Mouse (Mus musculus) heart, embryonic 15.5 days (tissue): ENCODE measurements around the gene Hap1. TPM values are rescaled to one million over a fixed set of nuclear protein-coding genes. Genes with fewer than 3 reads are reported as not detected.

Experiments used
- ATAC-seq: fragments of 200-750 bp; cut with Nextera tagmentation; replicated peaks from 2 replicates; pipeline ENCODE4 v1.8.0; 2017; ENCODE audit warnings: low read depth, moderate TSS enrichment; ENCODE audit not compliant: insufficient number of reproducible peaks, insufficient read depth, low FRiP score
- H3K27ac ChIP-seq: fragments of 300-500 bp; sonication (generic); 2 replicates; pipeline ENCODE4 v1.5.1; 2015; ENCODE audit warnings: mild to moderate bottlenecking, inconsistent platforms
- H3K27me3 ChIP-seq: fragments of 300-500 bp; sonication (generic); 2 replicates; pipeline ENCODE4 v1.6.1; 2015; ENCODE audit warnings: inconsistent platforms
- H3K36me3 ChIP-seq: fragments of 300-500 bp; sonication (generic); 2 replicates; pipeline ENCODE4 v1.6.1; 2015; ENCODE audit warnings: mild to moderate bottlenecking, inconsistent platforms
- H3K4me1 ChIP-seq: fragments of 300-500 bp; sonication (generic); replicated peaks from 2 replicates; pipeline ENCODE4 v1.6.1; 2015; ENCODE audit warnings: inconsistent platforms
- H3K4me2 ChIP-seq: fragments of 300-500 bp; sonication (generic); 2 replicates; pipeline ENCODE4 v1.6.1; 2015; ENCODE audit warnings: inconsistent platforms, mild to moderate bottlenecking, moderate library complexity
- H3K4me3 ChIP-seq: fragments of 300-500 bp; sonication (generic); 2 replicates; pipeline ENCODE4 v1.5.1; 2015; ENCODE audit warnings: mild to moderate bottlenecking, inconsistent platforms
- H3K9ac ChIP-seq: fragments of 300-500 bp; sonication (generic); 2 replicates; pipeline ENCODE4 v1.6.1; 2015; ENCODE audit warnings: mild to moderate bottlenecking, inconsistent platforms
- H3K9me3 ChIP-seq: fragments of 300-500 bp; sonication (generic); replicated peaks from 2 replicates; pipeline ENCODE4 v1.6.1; 2016; ENCODE audit warnings: inconsistent platforms
- WGBS: fragments of 180-500 bp; shearing (Covaris S2); methylation state at CpG from one replicate; pipeline ENCODE4 v1.1.7; 2015; ENCODE audit warnings: mixed read lengths; 5-methylcytosine and 5-hydroxymethylcytosine counted together
- polyA plus RNA-seq: library from polyadenylated mRNA; unstranded; fragments of >200 nt; fragmentation: Nextera tagmentation; extraction: Ambion mirVana; gene quantifications from 2 replicates; pipeline ENCODE4 v1.2.1, GENCODE M21; 2015

The Hap1 gene
- polyA plus RNA-seq, 1 experiment from 2014 or later: 5.3 TPM

- Histone ChIP-seq H3K9ac (peak overlapping the region; percentile 86), H3K9me3 (no peaks in the 10 kb centered on the region), H3K4me1 (peaks cover 76% of the 10 kb centered on the region), H3K27ac (peak overlapping the region; percentile 87), H3K36me3 (no peaks in the 10 kb centered on the region), H3K4me3 (peak overlapping the region; percentile 73), H3K27me3 (no peaks in the 10 kb centered on the region), H3K4me2 (peak overlapping the region; percentile 81)
- peak; percentile 26 for ATAC-seq
- WGBS: 1% methylated on average over 42 of the region's 42 CpGs
Measured at GRCm38 (mm10) chr11:100396886-100397599, 41.1 kb upstream of the Hap1 start.

GRCm38 (mm10) chr11:100395861-100396631 is 40.1 kb upstream of the Hap1 start:
- WGBS: 8% methylated on average over 17 of the region's 17 CpGs
- H3K4me1 ChIP-seq: peaks cover 76% of the 10 kb centered on the region

DNA sequence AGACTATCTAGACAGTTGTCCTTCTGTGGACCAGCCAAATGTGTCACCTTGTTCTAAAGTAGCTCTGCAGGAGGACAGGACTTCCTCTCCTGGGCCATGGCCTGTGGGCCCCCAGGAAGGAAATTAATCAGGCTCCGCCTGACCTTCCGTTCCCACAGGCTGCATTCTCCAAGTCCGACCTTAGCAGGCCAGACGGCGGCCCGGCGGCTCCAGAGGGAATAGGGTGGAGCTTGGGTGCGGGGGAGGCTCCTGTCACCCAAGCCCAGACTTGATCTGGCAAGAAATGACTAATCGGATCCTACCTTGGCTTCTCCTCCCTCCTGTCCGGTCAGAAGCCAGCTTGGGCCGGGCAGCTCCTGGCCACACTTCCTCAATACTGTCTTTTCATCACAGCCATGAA is 39.3 kb upstream of the Hap1 start:
- peaks cover 76% of the 10 kb centered on the region for H3K4me1 ChIP-seq
- no peaks in the 10 kb centered on the region for H3K9me3 ChIP-seq
- peak overlapping the region; percentile 87 for H3K27ac ChIP-seq
- no peak for ATAC-seq
- H3K4me2 ChIP-seq: peak overlapping the region; percentile 81
- peak overlapping the region; percentile 86 for H3K9ac ChIP-seq
- H3K36me3 ChIP-seq: no peaks in the 10 kb centered on the region
- 10% methylated on average over 11 of the region's 11 CpGs for WGBS
- H3K27me3 ChIP-seq: no peaks in the 10 kb centered on the region
- H3K4me3 ChIP-seq: peak overlapping the region; percentile 73

More at GRCm38 (mm10) chr11:100395861-100396631, 40.1 kb upstream of the Hap1 start:
- no peaks in the 10 kb centered on the region for H3K36me3 ChIP-seq
- no peaks in the 10 kb centered on the region for H3K9me3 ChIP-seq
- no peak; the same call in 1 of the 2 replicates for ATAC-seq
- peak overlapping the region; percentile 87 for H3K27ac ChIP-seq
- H3K27me3 ChIP-seq: no peaks in the 10 kb centered on the region
- H3K4me2 ChIP-seq: peak overlapping the region; percentile 81
- peak overlapping the region; percentile 73 for H3K4me3 ChIP-seq
- H3K9ac ChIP-seq: peak overlapping the region; percentile 86

DNA sequence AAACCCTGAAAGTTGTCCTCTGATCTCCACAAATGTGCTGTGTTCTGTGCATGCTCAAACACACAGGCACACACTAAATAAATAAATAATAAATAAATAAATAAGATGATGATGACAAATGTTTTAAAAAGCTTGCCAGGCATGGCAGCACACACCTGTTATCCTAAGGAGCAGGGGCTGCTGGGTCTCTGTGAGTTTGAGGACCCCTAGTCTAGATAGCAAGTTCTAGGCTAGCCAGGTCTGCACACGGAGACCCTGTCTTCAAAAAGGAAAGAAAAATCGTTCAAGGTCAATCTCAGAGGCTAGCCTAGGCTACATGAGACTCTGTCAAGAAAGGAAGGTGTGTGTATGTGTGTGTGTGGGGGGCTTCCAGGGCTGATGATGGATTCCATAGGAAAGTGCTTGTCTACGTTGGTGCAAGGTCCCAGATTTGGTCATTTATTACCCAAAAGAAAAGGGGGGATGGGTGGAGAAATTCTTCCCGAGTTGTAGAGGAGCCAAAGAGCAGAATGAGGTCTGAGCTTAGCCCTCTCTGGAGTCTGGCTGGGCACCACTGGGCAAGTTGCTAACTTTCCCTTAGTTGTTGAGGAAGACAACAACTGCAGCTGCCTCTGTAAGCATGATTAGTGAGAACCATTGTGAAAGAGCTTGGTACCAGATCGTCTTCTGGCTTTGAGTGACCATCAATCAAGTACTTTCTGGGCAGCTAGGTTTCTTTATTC is 38.6 kb upstream of the Hap1 start:
- Histone ChIP-seq H3K27ac (peak overlapping the region; percentile 87), H3K9me3 (no peaks in the 10 kb centered on the region), H3K4me1 (peaks cover 76% of the 10 kb centered on the region), H3K4me2 (peak overlapping the region; percentile 81), H3K36me3 (no peaks in the 10 kb centered on the region), H3K27me3 (no peaks in the 10 kb centered on the region), H3K9ac (peak overlapping the region; percentile 86), H3K4me3 (peak overlapping the region; percentile 73)
- 53% methylated on average over 5 of the region's 5 CpGs for WGBS
- no peak for ATAC-seq

GRCm38 (mm10) chr11:100393733-100394132 is 37.8 kb upstream of the Hap1 start:
- no peak for ATAC-seq
- H3K9me3 ChIP-seq: no peaks in the 10 kb centered on the region
- no peaks in the 10 kb centered on the region for H3K36me3 ChIP-seq
- peak overlapping the region; percentile 6; the same call in 1 of the 2 replicates for H3K4me3 ChIP-seq
- WGBS: 46% methylated on average over 7 of the region's 7 CpGs
- peaks cover 81% of the 10 kb centered on the region for H3K4me1 ChIP-seq
- no peaks in the 10 kb centered on the region for H3K27me3 ChIP-seq
- no peak overlapping the region for H3K27ac ChIP-seq
- H3K9ac ChIP-seq: no peak overlapping the region
- peak overlapping the region; percentile 19 for H3K4me2 ChIP-seq

DNA sequence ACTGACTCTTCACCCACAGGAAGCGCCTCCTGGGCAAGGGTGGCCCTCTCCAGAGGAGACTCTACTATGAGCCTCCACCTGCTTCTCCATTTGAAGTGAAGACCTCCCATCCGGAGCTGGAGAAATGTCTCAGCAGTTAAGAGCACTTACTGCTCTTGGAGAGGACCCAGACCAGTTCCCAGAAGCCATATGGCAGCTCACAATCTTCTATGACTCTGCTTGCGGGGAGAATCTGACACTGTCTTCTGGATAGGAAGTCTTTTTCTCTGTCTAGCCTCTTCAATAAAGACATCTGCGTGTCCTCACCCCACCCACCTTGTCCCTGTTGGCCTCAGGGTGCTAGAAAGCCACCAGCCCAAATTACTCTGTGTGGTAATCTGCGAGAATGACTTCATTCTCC is 37.0 kb upstream of the Hap1 start:
- no peaks in the 10 kb centered on the region for H3K9me3 ChIP-seq
- H3K4me3 ChIP-seq: no peak overlapping the region
- peaks cover 86% of the 10 kb centered on the region for H3K4me1 ChIP-seq
- H3K27me3 ChIP-seq: no peaks in the 10 kb centered on the region
- H3K9ac ChIP-seq: no peak overlapping the region
- 73% methylated on average over 5 of the region's 5 CpGs for WGBS
- no peak for ATAC-seq
- H3K36me3 ChIP-seq: no peaks in the 10 kb centered on the region
- H3K4me2 ChIP-seq: 0 out of 2 replicates have a peak overlapping the region, but pooled peaks have one; percentile 19
- H3K27ac ChIP-seq: peak overlapping the region; percentile 32; the same call in 1 of the 2 replicates

- 93% methylated on average over 7 of the region's 7 CpGs for WGBS
- Histone ChIP-seq H3K9ac (no peak overlapping the region), H3K27ac (peak overlapping the region; percentile 88), H3K36me3 (no peaks in the 10 kb centered on the region), H3K4me2 (no peak overlapping the region), H3K4me1 (peaks cover 96% of the 10 kb centered on the region), H3K4me3 (no peak overlapping the region), H3K27me3 (no peaks in the 10 kb centered on the region), H3K9me3 (no peaks in the 10 kb centered on the region)
- no peak for ATAC-seq
Measured at GRCm38 (mm10) chr11:100391884-100392345, 36.0 kb upstream of the Hap1 start.

DNA sequence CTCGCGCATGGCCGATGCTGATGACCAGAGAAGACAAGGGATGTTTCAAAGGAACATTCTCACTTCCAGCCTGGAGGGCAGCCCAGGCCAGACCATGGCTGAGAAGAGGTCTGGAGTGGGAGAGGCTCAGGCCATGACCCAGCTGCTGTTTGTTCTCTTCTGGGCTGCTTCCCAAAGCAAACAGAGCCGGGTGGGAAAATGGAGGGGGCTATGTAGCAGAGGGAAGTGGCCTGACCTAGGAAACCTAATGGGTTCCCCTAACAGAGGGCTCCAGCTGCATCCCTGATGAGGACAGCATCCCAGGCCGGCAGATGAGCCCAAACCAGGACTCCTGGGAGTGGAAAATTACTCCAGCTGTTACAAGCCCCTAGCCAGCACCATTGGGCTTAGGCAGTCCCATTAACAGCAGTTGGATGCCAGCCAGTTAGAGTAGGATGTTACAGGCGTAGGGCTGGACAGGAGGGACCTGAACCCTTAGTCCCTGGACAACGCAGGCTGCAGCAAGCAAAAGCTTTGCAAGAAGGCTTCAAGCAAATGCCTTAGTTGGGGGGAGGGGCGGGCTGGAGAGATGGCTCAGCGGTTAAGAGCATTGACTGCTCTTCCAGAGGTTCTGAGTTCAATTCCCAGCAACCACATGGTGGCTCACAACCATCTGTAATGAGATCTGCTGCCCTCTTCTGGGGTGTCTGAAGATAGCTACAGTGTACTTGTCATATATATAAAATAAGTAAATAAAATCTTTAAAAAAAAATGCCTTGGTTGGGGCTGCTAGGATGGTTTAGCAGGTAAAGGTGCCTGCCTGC is 35.4 kb upstream of the Hap1 start:
- Histone ChIP-seq H3K9ac (peak overlapping the region; percentile 32; the same call in 1 of the 2 replicates), H3K4me1 (peaks cover 99% of the 10 kb centered on the region), H3K4me2 (peak overlapping the region; percentile 48), H3K36me3 (no peaks in the 10 kb centered on the region; the same call in 1 of the 2 replicates), H3K27ac (peak overlapping the region; percentile 88), H3K27me3 (no peaks in the 10 kb centered on the region), H3K9me3 (no peaks in the 10 kb centered on the region), H3K4me3 (peak overlapping the region; percentile 9; the same call in 1 of the 2 replicates)
- ATAC-seq: peak; percentile 50
- WGBS: 38% methylated on average over 9 of the region's 9 CpGs

DNA sequence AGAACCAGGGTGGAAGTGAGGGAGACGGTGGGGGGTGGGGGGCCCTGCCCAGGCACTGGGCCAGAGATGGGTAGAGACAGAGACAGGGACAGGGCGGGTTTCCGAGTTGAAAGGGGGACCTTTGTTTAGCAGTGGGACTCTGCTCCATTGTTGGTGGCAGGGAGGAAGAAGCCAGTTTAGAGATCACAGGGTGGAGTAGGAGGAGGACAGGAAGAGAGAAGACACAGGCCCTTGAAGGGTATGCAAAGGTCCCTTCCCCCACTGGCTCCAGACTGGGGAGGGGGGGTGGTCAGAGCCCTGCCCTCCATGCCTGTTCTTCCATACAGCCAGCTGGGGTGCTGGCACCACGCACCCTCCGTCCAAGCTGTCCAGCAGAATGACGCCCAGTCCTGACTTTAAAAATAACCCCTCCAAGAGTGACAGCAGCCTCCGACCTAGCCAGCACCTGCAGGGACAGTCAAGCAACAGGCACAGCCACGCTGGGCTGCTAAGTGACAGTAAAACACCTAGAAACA is 34.1 kb upstream of the Hap1 start:
- peaks cover 13% of the 10 kb centered on the region for H3K36me3 ChIP-seq
- ATAC-seq: peak; percentile 20; the same call in 1 of the 2 replicates
- peak overlapping the region; percentile 88 for H3K27ac ChIP-seq
- peaks cover 90% of the 10 kb centered on the region for H3K4me1 ChIP-seq
- peak overlapping the region; percentile 48 for H3K4me2 ChIP-seq
- H3K9me3 ChIP-seq: no peaks in the 10 kb centered on the region
- peak overlapping the region; percentile 9; the same call in 1 of the 2 replicates for H3K4me3 ChIP-seq
- H3K27me3 ChIP-seq: no peaks in the 10 kb centered on the region
- H3K9ac ChIP-seq: peak overlapping the region; percentile 32
- WGBS: 20% methylated on average over 8 of the region's 8 CpGs

GRCm38 (mm10) chr11:100388588-100388987 is 32.7 kb upstream of the Hap1 start:
- 43% methylated on average over 6 of the region's 6 CpGs for WGBS
- Histone ChIP-seq H3K9me3 (no peaks in the 10 kb centered on the region), H3K4me1 (peaks cover 76% of the 10 kb centered on the region), H3K27me3 (no peaks in the 10 kb centered on the region), H3K36me3 (peaks cover 27% of the 10 kb centered on the region), H3K4me3 (peak overlapping the region; percentile 5), H3K9ac (peak overlapping the region; percentile 19; the same call in 1 of the 2 replicates), H3K27ac (peak overlapping the region; percentile 88), H3K4me2 (peak overlapping the region; percentile 52)
- ATAC-seq: no peak
